Mouse (Mus musculus): ENCODE results near the gene Ube2t. TPM values are rescaled to one million over a fixed set of nuclear protein-coding genes. Genes with fewer than 3 reads are reported as not detected.

The Ube2t gene
- polyA plus RNA-seq (2016; fragmentation: Nextera tagmentation; extraction: Ambion mirVana), result 34.8 and 35.6 TPM in 2 replicates

DNA sequence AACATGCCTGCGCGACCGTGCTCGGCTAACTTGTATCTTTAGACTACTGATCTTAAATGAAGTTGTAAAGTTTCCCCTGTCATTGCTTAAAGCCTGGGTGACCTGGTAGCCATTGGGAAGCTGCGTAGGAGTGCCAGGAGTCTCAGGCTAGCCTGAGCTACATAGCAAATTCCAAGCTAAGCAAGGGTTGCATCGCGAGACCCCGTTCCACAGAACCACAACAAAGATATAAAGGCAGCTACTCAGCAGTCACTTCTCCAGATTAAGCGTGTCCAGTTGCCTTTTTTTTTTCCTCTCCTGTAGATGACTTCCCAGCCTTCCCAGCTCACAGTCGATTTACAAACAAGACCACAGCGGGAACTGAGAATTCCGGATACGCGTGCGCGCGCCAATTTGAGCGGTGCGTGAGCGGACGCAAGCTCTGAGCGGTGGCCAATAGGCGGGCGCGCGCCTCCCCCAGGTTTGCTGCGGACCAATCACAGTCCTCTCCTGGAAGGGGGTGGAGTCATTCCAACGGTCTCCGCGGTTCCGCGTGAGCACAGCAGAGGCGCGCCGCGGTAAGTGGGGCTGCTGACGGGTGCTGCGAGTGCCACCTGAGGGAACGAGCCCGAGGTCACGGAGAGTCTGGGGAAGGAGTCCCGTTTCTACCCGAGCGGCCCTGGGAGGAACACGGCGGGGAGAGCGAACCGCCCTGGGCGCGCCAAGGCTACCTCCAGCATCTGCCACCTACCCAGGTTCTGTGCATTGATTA is at the start of gene Ube2t:
Ube2t (plus strand) TSS at position 513 of the 751 bp plus-strand sequence.
- H3K27me3 ChIP-seq, result no peaks in the 10 kb centered on the region
- peak within 1 kb of the TSS; percentile 52 for H3K9ac ChIP-seq
- H3K27ac ChIP-seq, result no peak within 1 kb of the TSS
- WGBS, result 2% methylated on average over 50 of the region's 50 CpGs
- H3K4me1 ChIP-seq, result peaks cover 10% of the 10 kb centered on the region; the same call in 1 of the 2 replicates
- no peaks in the 10 kb centered on the region for H3K9me3 ChIP-seq
- ATAC-seq (ENCODE audit: insufficient number of reproducible peaks, insufficient read depth, low FRiP score, low TSS enrichment), result peak; percentile 99
- peak within 1 kb of the TSS; percentile 56 for H3K4me3 ChIP-seq
- no peaks in the 10 kb centered on the region for H3K36me3 ChIP-seq
- peak within 1 kb of the TSS; percentile 70 for H3K4me2 ChIP-seq (replicated peaks)

DNA sequence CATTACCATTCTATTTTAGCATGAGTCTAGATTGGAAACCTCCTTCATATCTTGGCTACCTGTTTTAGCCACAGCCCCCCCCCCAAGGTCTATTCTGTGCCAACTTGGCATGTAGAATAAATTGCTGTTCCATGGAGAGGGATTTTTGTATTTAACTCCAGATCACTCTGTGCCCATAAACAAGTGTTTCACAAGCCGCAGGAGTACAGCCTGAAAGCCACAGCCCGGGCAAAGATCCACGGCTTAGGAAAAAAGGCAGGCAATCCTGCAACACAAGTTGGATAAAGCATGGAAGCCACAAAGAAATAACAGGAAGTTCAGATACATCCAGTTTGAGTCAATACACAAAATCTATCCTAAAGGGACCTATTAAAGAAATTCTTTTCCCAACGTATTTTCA is 48.8 kb upstream of the Ube2t start:
- Histone ChIP-seq H3K36me3 (no peaks in the 10 kb centered on the region), H3K27me3 (no peaks in the 10 kb centered on the region), H3K9me3 (no peaks in the 10 kb centered on the region), H3K4me1 (peaks cover 10% of the 10 kb centered on the region; the same call in 1 of the 2 replicates), H3K4me2 (replicated peaks) (no peak overlapping the region), H3K4me3 (no peak overlapping the region), H3K9ac (no peak overlapping the region), H3K27ac (no peak overlapping the region)
- ATAC-seq (ENCODE audit: insufficient number of reproducible peaks, insufficient read depth, low FRiP score, low TSS enrichment), result no peak
- 95% methylated on average over 4 of the region's 4 CpGs for whole genome bisulfite sequencing

DNA sequence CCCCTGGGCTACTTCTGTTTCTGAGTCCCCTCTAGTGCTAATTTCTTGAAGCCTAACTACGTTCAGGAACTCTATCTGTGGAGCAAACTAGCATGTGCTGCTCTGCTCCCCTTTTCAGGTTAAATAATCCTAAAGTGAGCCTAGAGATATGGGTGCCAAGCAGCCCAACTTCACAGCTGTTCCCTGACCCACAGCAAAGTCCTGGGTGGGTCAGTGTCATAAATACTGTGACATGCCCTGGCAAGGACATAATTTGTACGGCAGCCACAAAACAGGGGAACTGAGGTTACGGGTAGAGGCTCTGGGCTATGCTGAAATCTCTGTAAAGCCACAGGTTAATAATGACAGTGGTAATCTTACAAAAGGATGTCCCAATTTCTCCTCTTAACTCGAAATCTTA is 46.9 kb upstream of the Ube2t start:
- ATAC-seq (ENCODE audit: insufficient number of reproducible peaks, insufficient read depth, low FRiP score, low TSS enrichment), result no peak
- Histone ChIP-seq H3K4me3 (no peak overlapping the region), H3K27ac (no peak overlapping the region), H3K4me2 (replicated peaks) (no peak overlapping the region), H3K9ac (no peak overlapping the region), H3K27me3 (no peaks in the 10 kb centered on the region), H3K4me1 (0 out of 2 replicates have a peak, but pooled peaks cover 3% of the 10 kb centered on the region), H3K36me3 (no peaks in the 10 kb centered on the region), H3K9me3 (no peaks in the 10 kb centered on the region)
- WGBS, result 79% methylated on average over 4 of the region's 4 CpGs

DNA sequence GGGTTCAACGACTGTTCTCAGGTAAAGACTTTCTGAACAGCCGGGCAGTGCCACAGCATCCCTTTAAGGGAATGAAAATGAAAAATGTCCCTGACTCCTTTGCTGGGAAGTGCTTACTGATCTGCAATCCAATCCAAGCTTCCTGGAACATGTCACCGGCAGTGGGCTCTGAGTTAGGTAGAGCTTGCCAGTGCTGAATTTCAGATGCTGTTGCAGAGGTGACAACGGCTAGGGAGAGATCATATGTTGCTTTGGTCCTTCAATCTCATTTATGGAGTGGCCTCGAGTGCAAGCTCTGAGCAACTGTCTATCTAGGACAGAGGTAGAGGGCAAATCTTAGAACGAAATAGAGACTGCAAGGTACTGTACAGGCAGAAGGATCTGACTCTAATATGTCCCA is 43.4 kb upstream of the Ube2t start:
- H3K4me3 ChIP-seq, result no peak overlapping the region
- ATAC-seq (ENCODE audit: insufficient number of reproducible peaks, insufficient read depth, low FRiP score, low TSS enrichment), result no peak
- H3K27ac ChIP-seq, result no peak overlapping the region
- H3K36me3 ChIP-seq, result no peaks in the 10 kb centered on the region
- no peak overlapping the region for H3K9ac ChIP-seq
- H3K4me1 ChIP-seq, result 0 out of 2 replicates have a peak, but pooled peaks cover 5% of the 10 kb centered on the region
- H3K27me3 ChIP-seq, result no peaks in the 10 kb centered on the region
- no peak overlapping the region for H3K4me2 ChIP-seq (replicated peaks)
- H3K9me3 ChIP-seq, result no peaks in the 10 kb centered on the region
- 81% methylated on average over 6 of the region's 6 CpGs for WGBS

DNA sequence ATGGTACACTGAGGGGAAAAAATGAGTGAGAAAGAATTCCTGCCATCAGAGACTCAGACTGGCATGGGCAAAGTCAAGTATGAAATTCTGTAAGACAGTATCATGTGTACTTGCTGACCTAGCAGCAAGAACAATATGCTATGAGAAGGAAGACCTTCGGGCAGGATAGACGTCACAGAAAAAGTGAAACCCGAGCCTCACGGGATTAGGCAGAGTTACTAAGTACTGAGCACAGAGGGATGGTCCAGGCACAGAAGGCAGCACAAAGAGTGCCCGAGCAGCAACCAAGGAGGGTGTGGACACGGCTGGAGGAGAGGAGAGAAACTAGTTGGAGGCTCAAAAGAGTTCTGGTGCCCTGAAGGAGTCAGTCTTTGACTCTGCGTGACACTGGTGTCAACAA is 29.9 kb upstream of the Ube2t start:
- H3K4me1 ChIP-seq, result peaks cover 5% of the 10 kb centered on the region; the same call in 1 of the 2 replicates
- 0 out of 2 replicates have a peak, but pooled peaks have one; percentile 47 for ATAC-seq (ENCODE audit: insufficient number of reproducible peaks, insufficient read depth, low FRiP score, low TSS enrichment)
- 31% methylated on average over 7 of the region's 7 CpGs for WGBS
- no peak overlapping the region for H3K4me3 ChIP-seq
- no peak overlapping the region for H3K4me2 ChIP-seq (replicated peaks)
- H3K27ac ChIP-seq, result no peak overlapping the region
- H3K27me3 ChIP-seq, result no peaks in the 10 kb centered on the region
- no peaks in the 10 kb centered on the region for H3K9me3 ChIP-seq
- H3K36me3 ChIP-seq, result no peaks in the 10 kb centered on the region
- no peak overlapping the region for H3K9ac ChIP-seq

DNA sequence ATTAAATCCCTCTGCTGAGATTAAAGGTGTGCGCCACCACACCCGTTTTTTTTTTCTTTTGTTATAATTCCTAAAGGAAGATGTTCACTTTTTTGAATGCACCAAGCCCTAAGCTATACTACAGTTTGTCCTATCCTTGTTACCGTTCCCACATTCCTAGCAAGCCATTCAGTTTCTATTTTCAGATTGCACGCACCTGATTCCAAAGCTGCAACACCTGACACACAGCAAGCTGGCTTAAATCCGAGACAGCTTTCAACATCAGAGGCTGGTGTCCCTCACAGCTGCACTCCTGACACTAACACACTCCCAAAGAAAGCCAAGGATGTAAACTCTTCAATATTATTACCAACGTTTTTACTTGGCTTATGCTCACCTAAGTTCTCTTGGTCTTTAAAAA is 26.0 kb upstream of the Ube2t start:
- Histone ChIP-seq H3K36me3 (no peaks in the 10 kb centered on the region), H3K9me3 (no peaks in the 10 kb centered on the region), H3K4me1 (peaks cover 9% of the 10 kb centered on the region; the same call in 1 of the 2 replicates), H3K27me3 (no peaks in the 10 kb centered on the region), H3K4me2 (replicated peaks) (no peak overlapping the region), H3K9ac (no peak overlapping the region), H3K27ac (no peak overlapping the region), H3K4me3 (no peak overlapping the region)
- no peak for ATAC-seq (ENCODE audit: insufficient number of reproducible peaks, insufficient read depth, low FRiP score, low TSS enrichment)
- WGBS, result 88% methylated on average over 6 of the region's 6 CpGs

DNA sequence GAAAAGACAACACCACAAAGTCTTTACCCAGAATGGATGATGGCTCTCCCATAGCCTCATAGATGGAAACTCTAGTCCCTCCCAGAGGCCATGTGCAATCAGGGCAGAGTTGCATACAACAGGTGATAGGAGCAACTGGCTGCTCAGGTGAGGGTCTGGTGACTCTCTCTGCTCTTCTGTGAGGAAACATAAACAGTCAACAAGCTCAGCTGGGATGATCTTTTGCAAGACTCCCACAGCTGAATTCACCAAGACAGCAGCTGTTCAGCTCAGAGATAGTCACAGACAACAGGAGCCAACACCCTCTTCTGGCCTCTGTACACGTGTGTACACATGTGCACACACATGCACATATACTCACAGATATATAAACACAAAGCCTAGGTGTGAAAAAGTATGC is 24.1 kb upstream of the Ube2t start:
- no peak overlapping the region for H3K4me3 ChIP-seq
- H3K36me3 ChIP-seq, result no peaks in the 10 kb centered on the region
- 0 out of 2 replicates have a peak, but pooled peaks cover 5% of the 10 kb centered on the region for H3K4me1 ChIP-seq
- H3K9me3 ChIP-seq, result no peaks in the 10 kb centered on the region
- no peaks in the 10 kb centered on the region for H3K27me3 ChIP-seq
- H3K4me2 ChIP-seq (replicated peaks), result no peak overlapping the region
- ATAC-seq (ENCODE audit: insufficient number of reproducible peaks, insufficient read depth, low FRiP score, low TSS enrichment), result no peak
- no peak overlapping the region for H3K27ac ChIP-seq
- 85% methylated on average over 1 of the region's 1 CpGs for WGBS
- no peak overlapping the region for H3K9ac ChIP-seq

DNA sequence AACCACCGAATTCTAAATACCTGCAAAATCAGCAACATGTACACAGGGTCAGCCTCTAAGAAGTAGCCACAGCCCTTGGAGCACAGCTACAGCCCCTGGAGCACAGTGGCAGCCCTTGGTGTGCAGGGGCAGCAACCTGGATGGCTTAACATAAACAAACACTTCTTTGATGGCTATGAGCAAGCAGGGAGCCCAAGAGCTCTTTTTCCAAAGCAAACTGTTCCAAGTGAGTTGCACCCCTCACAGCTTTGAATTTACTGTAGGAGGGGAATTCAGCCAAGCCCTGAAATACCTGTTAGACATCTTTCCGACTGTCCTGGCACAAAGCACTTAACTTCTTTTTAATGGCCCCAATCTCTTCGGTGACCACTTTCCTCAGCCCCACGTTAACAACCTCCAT is 21.5 kb upstream of the Ube2t start:
- 0 out of 2 replicates have a peak, but pooled peaks cover 5% of the 10 kb centered on the region for H3K4me1 ChIP-seq
- 61% methylated on average over 4 of the region's 4 CpGs for WGBS

DNA sequence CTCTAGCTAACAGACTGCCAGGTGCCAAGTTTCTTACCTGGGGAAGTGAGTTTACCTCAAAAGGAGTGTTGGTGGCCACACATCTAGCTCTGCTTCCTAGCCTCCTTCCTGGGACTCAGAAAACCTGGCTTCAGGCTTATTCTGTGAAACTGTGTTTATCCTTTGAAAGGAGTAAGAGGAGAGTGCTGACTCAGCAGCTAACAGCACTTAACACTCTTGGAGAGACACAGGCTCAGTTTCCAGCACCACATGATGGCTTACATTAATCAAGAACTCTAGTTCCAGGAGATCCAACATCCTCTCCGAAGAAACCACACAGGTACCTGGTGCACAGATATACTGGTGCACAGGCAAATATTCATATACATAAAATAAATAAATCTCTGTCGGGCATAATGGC is 19.5 kb upstream of the Ube2t start:
- 87% methylated on average over 2 of the region's 2 CpGs for WGBS
- H3K4me2 ChIP-seq (replicated peaks), result no peak overlapping the region
- H3K4me1 ChIP-seq, result 0 out of 2 replicates have a peak, but pooled peaks cover 5% of the 10 kb centered on the region

More for the DNA sequence above, 21.5 kb upstream of the Ube2t start:
- Histone ChIP-seq H3K27me3 (no peaks in the 10 kb centered on the region), H3K4me2 (replicated peaks) (no peak overlapping the region), H3K4me3 (no peak overlapping the region), H3K27ac (no peak overlapping the region), H3K36me3 (no peaks in the 10 kb centered on the region), H3K9me3 (no peaks in the 10 kb centered on the region), H3K9ac (no peak overlapping the region)
- ATAC-seq (ENCODE audit: insufficient number of reproducible peaks, insufficient read depth, low FRiP score, low TSS enrichment), result no peak

DNA sequence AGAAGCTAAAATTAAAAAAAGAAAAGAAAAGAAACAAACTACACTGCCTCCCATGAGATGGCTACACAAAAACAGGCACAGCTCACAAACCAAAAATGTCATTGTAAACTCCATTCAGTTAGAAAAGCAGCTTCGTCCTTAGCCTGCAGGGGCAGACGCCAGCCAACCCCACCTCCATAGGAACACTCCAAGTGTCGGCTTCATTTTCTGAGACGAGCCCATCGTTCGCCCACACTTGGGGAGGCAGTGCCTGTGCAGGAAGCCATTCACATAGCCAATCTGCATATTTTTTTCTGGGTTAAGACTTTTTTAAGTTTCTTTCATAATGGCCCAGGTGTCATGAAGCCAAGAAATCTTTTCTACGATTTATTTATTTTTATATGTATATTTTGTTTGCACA is 14.8 kb upstream of the Ube2t start:
- Histone ChIP-seq H3K4me1 (no peaks in the 10 kb centered on the region), H3K4me2 (replicated peaks) (no peak overlapping the region), H3K4me3 (no peak overlapping the region), H3K9ac (no peak overlapping the region), H3K27me3 (no peaks in the 10 kb centered on the region), H3K36me3 (peaks cover 6% of the 10 kb centered on the region), H3K9me3 (no peaks in the 10 kb centered on the region), H3K27ac (no peak overlapping the region)
- no peak for ATAC-seq (ENCODE audit: insufficient number of reproducible peaks, insufficient read depth, low FRiP score, low TSS enrichment)
- WGBS, result 83% methylated on average over 7 of the region's 7 CpGs

More for the DNA sequence above, 19.5 kb upstream of the Ube2t start:
- no peaks in the 10 kb centered on the region for H3K9me3 ChIP-seq
- H3K9ac ChIP-seq, result no peak overlapping the region
- H3K36me3 ChIP-seq, result peaks cover 2% of the 10 kb centered on the region
- H3K27ac ChIP-seq, result no peak overlapping the region
- ATAC-seq (ENCODE audit: insufficient number of reproducible peaks, insufficient read depth, low FRiP score, low TSS enrichment), result no peak
- H3K27me3 ChIP-seq, result no peaks in the 10 kb centered on the region
- no peak overlapping the region for H3K4me3 ChIP-seq

DNA sequence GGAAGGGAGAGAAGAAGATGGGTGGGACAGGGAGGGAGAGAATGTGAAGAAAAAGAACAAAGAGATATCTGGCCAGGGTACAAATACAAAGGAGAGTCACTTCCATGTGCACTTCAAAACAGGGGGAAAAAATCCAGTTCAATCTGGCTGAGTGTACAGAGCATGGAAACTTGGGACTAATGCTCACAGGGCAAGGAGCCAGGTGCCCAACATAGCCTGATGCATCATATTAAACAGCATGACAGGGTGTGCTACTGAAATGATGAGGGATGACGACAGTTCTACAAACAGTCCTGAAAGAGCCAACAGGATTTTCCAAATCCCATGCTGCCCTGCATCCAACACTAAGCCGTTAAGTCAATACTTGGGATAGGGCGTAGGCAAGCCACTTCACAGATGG is 12.4 kb upstream of the Ube2t start:
- no peak for ATAC-seq (ENCODE audit: insufficient number of reproducible peaks, insufficient read depth, low FRiP score, low TSS enrichment)
- 91% methylated on average over 3 of the region's 3 CpGs for WGBS

DNA sequence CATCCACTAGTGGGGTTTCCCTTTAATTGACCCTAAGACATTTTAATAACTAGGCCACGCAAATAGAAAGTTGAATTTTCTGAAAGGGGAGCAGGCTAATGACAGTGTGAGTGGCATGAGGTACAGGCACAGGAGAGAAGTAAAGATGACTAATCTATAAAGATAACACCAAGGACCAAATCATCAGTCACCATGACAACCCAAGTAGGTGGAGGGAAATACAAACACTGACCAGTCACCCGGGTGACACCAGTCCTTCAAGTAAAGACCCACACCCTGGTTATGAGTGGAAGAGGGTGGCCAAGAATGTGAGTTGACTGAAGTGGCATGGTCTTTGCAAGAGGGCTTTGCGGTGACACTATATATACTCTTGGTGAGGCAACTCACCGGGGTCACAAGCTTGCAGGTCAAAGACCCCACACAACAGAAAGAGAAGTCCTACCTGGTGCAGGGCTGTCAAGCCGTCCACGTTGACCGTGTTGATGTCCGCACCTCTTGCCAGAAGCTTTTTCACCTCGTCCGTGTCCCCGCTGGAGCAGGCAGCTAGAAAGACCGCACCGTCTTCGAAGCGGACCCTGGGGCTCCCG is 7.2 kb upstream of the Ube2t start:
- 5% methylated on average over 16 of the region's 16 CpGs for WGBS
- H3K4me3 ChIP-seq, result peak overlapping the region; percentile 71
- H3K36me3 ChIP-seq, result no peaks in the 10 kb centered on the region
- H3K4me1 ChIP-seq, result peaks cover 13% of the 10 kb centered on the region; the same call in 1 of the 2 replicates
- H3K9me3 ChIP-seq, result no peaks in the 10 kb centered on the region
- peak overlapping the region; percentile 89 for H3K27ac ChIP-seq
- peak; percentile 31; the same call in 1 of the 2 replicates for ATAC-seq (ENCODE audit: insufficient number of reproducible peaks, insufficient read depth, low FRiP score, low TSS enrichment)
- peak overlapping the region; percentile 78 for H3K9ac ChIP-seq
- H3K27me3 ChIP-seq, result no peaks in the 10 kb centered on the region
- peak overlapping the region; percentile 67 for H3K4me2 ChIP-seq (replicated peaks)

More for the DNA sequence above, 12.4 kb upstream of the Ube2t start:
- no peak overlapping the region for H3K27ac ChIP-seq
- no peak overlapping the region for H3K9ac ChIP-seq
- H3K27me3 ChIP-seq, result no peaks in the 10 kb centered on the region
- no peak overlapping the region for H3K4me3 ChIP-seq
- H3K9me3 ChIP-seq, result no peaks in the 10 kb centered on the region
- H3K36me3 ChIP-seq, result peaks cover 6% of the 10 kb centered on the region
- H3K4me1 ChIP-seq, result peaks cover 10% of the 10 kb centered on the region; the same call in 1 of the 2 replicates
- no peak overlapping the region for H3K4me2 ChIP-seq (replicated peaks)

Measured in embryonic facial prominence, embryonic 12.5 days (tissue).